Mouse (Mus musculus): ENCODE measurements around the gene Slc30a10. TPM values are rescaled to one million over a fixed set of nuclear protein-coding genes. Genes with fewer than 3 reads are reported as not detected.

The Slc30a10 gene
- polyA plus RNA-seq, 1 experiment from 2014 or later, result 9.9 TPM

- ATAC-seq (replicated peaks), result peak; percentile 82
- Histone ChIP-seq H3K4me1 (peaks cover 55% of the 10 kb centered on the region), H3K9ac (replicated peaks) (no peak overlapping the region), H3K4me3 (no peak overlapping the region; the same call in 1 of the 2 replicates), H3K27ac (replicated peaks) (peak overlapping the region; percentile 89), H3K27me3 (no peaks in the 10 kb centered on the region), H3K4me2 (replicated peaks) (peak overlapping the region; percentile 26), H3K36me3 (no peaks in the 10 kb centered on the region), H3K9me3 (no peaks in the 10 kb centered on the region)
- 25% methylated on average over 18 of the region's 18 CpGs for WGBS
These were observed 12.8 kb upstream of the Slc30a10 start for GRCm38 (mm10) chr1:185441703-185442472.

GRCm38 (mm10) chr1:185448936-185449335, 5.7 kb upstream of the Slc30a10 start:
- H3K4me2 ChIP-seq (replicated peaks), result no peak overlapping the region
- H3K4me1 ChIP-seq, result no peaks in the 10 kb centered on the region
- 90% methylated on average over 7 of the region's 7 CpGs for WGBS
- H3K4me3 ChIP-seq, result no peak overlapping the region
- ATAC-seq (replicated peaks), result no peak
- no peak overlapping the region for H3K27ac ChIP-seq (replicated peaks)
- no peaks in the 10 kb centered on the region for H3K27me3 ChIP-seq
- no peaks in the 10 kb centered on the region for H3K36me3 ChIP-seq
- no peaks in the 10 kb centered on the region for H3K9me3 ChIP-seq
- H3K9ac ChIP-seq (replicated peaks), result no peak overlapping the region

- H3K27ac ChIP-seq (replicated peaks), result no peak overlapping the region
- WGBS, result 79% methylated on average over 2 of the region's 2 CpGs
- no peak for ATAC-seq (replicated peaks)
These were observed 4.9 kb upstream of the Slc30a10 start for GRCm38 (mm10) chr1:185449727-185450126.

GRCm38 (mm10) chr1:185451077-185451476, 3.6 kb upstream of the Slc30a10 start:
- H3K36me3 ChIP-seq, result no peaks in the 10 kb centered on the region
- H3K27me3 ChIP-seq, result no peaks in the 10 kb centered on the region
- H3K27ac ChIP-seq (replicated peaks), result no peak overlapping the region
- 77% methylated on average over 8 of the region's 8 CpGs for WGBS
- H3K9me3 ChIP-seq, result no peaks in the 10 kb centered on the region
- no peak overlapping the region for H3K4me3 ChIP-seq
- H3K9ac ChIP-seq (replicated peaks), result no peak overlapping the region
- H3K4me2 ChIP-seq (replicated peaks), result no peak overlapping the region
- ATAC-seq (replicated peaks), result no peak
- peaks cover 6% of the 10 kb centered on the region; the same call in 1 of the 2 replicates for H3K4me1 ChIP-seq

More at GRCm38 (mm10) chr1:185449727-185450126, 4.9 kb upstream of the Slc30a10 start:
- Histone ChIP-seq H3K9me3 (no peaks in the 10 kb centered on the region), H3K36me3 (no peaks in the 10 kb centered on the region), H3K4me2 (replicated peaks) (no peak overlapping the region), H3K9ac (replicated peaks) (no peak overlapping the region), H3K4me1 (no peaks in the 10 kb centered on the region), H3K4me3 (no peak overlapping the region), H3K27me3 (no peaks in the 10 kb centered on the region)

GRCm38 (mm10) chr1:185451495-185451894, 3.2 kb upstream of the Slc30a10 start:
- no peaks in the 10 kb centered on the region for H3K36me3 ChIP-seq
- H3K4me2 ChIP-seq (replicated peaks), result no peak overlapping the region
- ATAC-seq (replicated peaks), result no peak

GRCm38 (mm10) chr1:185452461-185452860, 2.2 kb upstream of the Slc30a10 start:
- Histone ChIP-seq H3K9me3 (no peaks in the 10 kb centered on the region), H3K9ac (replicated peaks) (no peak overlapping the region), H3K4me3 (no peak overlapping the region), H3K4me2 (replicated peaks) (no peak overlapping the region), H3K27ac (replicated peaks) (no peak overlapping the region), H3K27me3 (no peaks in the 10 kb centered on the region), H3K4me1 (peaks cover 20% of the 10 kb centered on the region), H3K36me3 (no peaks in the 10 kb centered on the region)
- 84% methylated on average over 6 of the region's 6 CpGs for WGBS
- ATAC-seq (replicated peaks), result no peak

More at GRCm38 (mm10) chr1:185451495-185451894, 3.2 kb upstream of the Slc30a10 start:
- Histone ChIP-seq H3K27ac (replicated peaks) (no peak overlapping the region), H3K27me3 (no peaks in the 10 kb centered on the region), H3K9ac (replicated peaks) (no peak overlapping the region), H3K9me3 (no peaks in the 10 kb centered on the region), H3K4me3 (no peak overlapping the region), H3K4me1 (peaks cover 10% of the 10 kb centered on the region)
- WGBS, result 96% methylated on average over 3 of the region's 3 CpGs

GRCm38 (mm10) chr1:185454144-185454543, 504 bp upstream of the Slc30a10 start:
- peak overlapping the region; percentile 86 for H3K4me3 ChIP-seq
- peak overlapping the region; percentile 91 for H3K4me2 ChIP-seq (replicated peaks)
- peaks cover 22% of the 10 kb centered on the region for H3K4me1 ChIP-seq
- 45% methylated on average over 4 of the region's 4 CpGs for WGBS
- peak; percentile 34; the same call in 1 of the 2 replicates for ATAC-seq (replicated peaks)
- H3K36me3 ChIP-seq, result no peaks in the 10 kb centered on the region
- H3K27me3 ChIP-seq, result no peaks in the 10 kb centered on the region
- peak overlapping the region; percentile 78; the same call in 1 of the 2 replicates for H3K27ac ChIP-seq (replicated peaks)
- H3K9ac ChIP-seq (replicated peaks), result peak overlapping the region; percentile 87
- no peaks in the 10 kb centered on the region for H3K9me3 ChIP-seq

- H3K36me3 ChIP-seq, result no peaks in the 10 kb centered on the region
- H3K27ac ChIP-seq (replicated peaks), result peak overlapping the region; percentile 78
- H3K4me1 ChIP-seq, result peaks cover 22% of the 10 kb centered on the region
- no peaks in the 10 kb centered on the region for H3K27me3 ChIP-seq
- H3K9ac ChIP-seq (replicated peaks), result peak overlapping the region; percentile 87
- H3K4me3 ChIP-seq, result peak overlapping the region; percentile 86
- peak; percentile 80 for ATAC-seq (replicated peaks)
- WGBS, result 1% methylated on average over 71 of the region's 71 CpGs
- H3K4me2 ChIP-seq (replicated peaks), result peak overlapping the region; percentile 91
- H3K9me3 ChIP-seq, result no peaks in the 10 kb centered on the region
These were observed 480 bp downstream of the Slc30a10 start for GRCm38 (mm10) chr1:185454955-185455701.

GRCm38 (mm10) chr1:185456327-185456726, 1.7 kb downstream of the Slc30a10 start:
- Histone ChIP-seq H3K9me3 (no peaks in the 10 kb centered on the region), H3K4me1 (peaks cover 30% of the 10 kb centered on the region), H3K36me3 (no peaks in the 10 kb centered on the region), H3K4me2 (replicated peaks) (peak overlapping the region; percentile 91), H3K9ac (replicated peaks) (peak overlapping the region; percentile 87; the same call in 1 of the 2 replicates), H3K27ac (replicated peaks) (no peak overlapping the region), H3K4me3 (peak overlapping the region; percentile 86), H3K27me3 (no peaks in the 10 kb centered on the region)
- WGBS, result 87% methylated on average over 9 of the region's 9 CpGs
- ATAC-seq (replicated peaks), result no peak

- H3K9me3 ChIP-seq, result no peaks in the 10 kb centered on the region
- H3K27ac ChIP-seq (replicated peaks), result no peak overlapping the region
- H3K4me2 ChIP-seq (replicated peaks), result no peak overlapping the region
- no peak overlapping the region for H3K4me3 ChIP-seq
- H3K36me3 ChIP-seq, result peaks cover 15% of the 10 kb centered on the region
- H3K9ac ChIP-seq (replicated peaks), result no peak overlapping the region
- H3K4me1 ChIP-seq, result peaks cover 35% of the 10 kb centered on the region
- 84% methylated on average over 5 of the region's 5 CpGs for WGBS
- no peak for ATAC-seq (replicated peaks)
- no peaks in the 10 kb centered on the region for H3K27me3 ChIP-seq
These were observed 5.4 kb downstream of the Slc30a10 start for GRCm38 (mm10) chr1:185460096-185460495.

GRCm38 (mm10) chr1:185462889-185463288, 8.2 kb downstream of the Slc30a10 start:
- H3K4me2 ChIP-seq (replicated peaks), result no peak overlapping the region
- no peaks in the 10 kb centered on the region for H3K27me3 ChIP-seq
- peaks cover 15% of the 10 kb centered on the region for H3K36me3 ChIP-seq
- 78% methylated on average over 5 of the region's 5 CpGs for WGBS
- H3K9me3 ChIP-seq, result no peaks in the 10 kb centered on the region
- H3K4me3 ChIP-seq, result no peak overlapping the region
- no peak overlapping the region for H3K9ac ChIP-seq (replicated peaks)
- H3K4me1 ChIP-seq, result peaks cover 13% of the 10 kb centered on the region
- ATAC-seq (replicated peaks), result no peak
- H3K27ac ChIP-seq (replicated peaks), result no peak overlapping the region

GRCm38 (mm10) chr1:185469551-185470021, 14.9 kb downstream of the Slc30a10 start:
- H3K4me2 ChIP-seq (replicated peaks), result no peak overlapping the region
- peaks cover 2% of the 10 kb centered on the region for H3K36me3 ChIP-seq
- no peaks in the 10 kb centered on the region for H3K9me3 ChIP-seq
- H3K27me3 ChIP-seq, result no peaks in the 10 kb centered on the region
- no peak for ATAC-seq (replicated peaks)
- no peak overlapping the region for H3K9ac ChIP-seq (replicated peaks)
- 82% methylated on average over 8 of the region's 8 CpGs for WGBS
- no peak overlapping the region for H3K27ac ChIP-seq (replicated peaks)
- H3K4me1 ChIP-seq, result no peaks in the 10 kb centered on the region
- no peak overlapping the region for H3K4me3 ChIP-seq
